Mouse (Mus musculus) urinary bladder, postnatal 36 days (tissue): ENCODE results near the gene Gramd4.
A peak's percentile ranks its signal among the peaks of the same experiment; 100 is the strongest.
"Not testable (repeated sequence)": the region's sequence is repeated elsewhere in the genome, so short reads cannot be mapped to it uniquely, and the experiment has no call there.

Source experiments
- DNase-seq, 2 experiments: peaks; one replicate each; pipeline ENCODE4 v3.0.0; 2022; ENCODE audit warnings: low spot score in 2 of 2, mixed read lengths in 1 of 2

Gene Gramd4

GRCm38 (mm10) chr15:86113342-86113710 lies 55.8 kb downstream of the Gramd4 start:
- DNase-seq, result no peak

- no peak for DNase-seq
Observed at GRCm38 (mm10) chr15:86116421-86116820, 58.9 kb downstream of the Gramd4 start.

- DNase-seq, result no peak
Observed at GRCm38 (mm10) chr15:86117115-86118100, 59.9 kb downstream of the Gramd4 start.

GRCm38 (mm10) chr15:86119186-86119585 lies 61.7 kb downstream of the Gramd4 start:
- no peak for DNase-seq

GRCm38 (mm10) chr15:86122261-86122949 lies 64.9 kb downstream of the Gramd4 start:
- peak in 1 of 2 experiments; percentile 47 for DNase-seq

- DNase-seq, result no peak
Observed at GRCm38 (mm10) chr15:86123409-86123808, 65.9 kb downstream of the Gramd4 start.

- peak; percentile 58 to 74 for DNase-seq
Observed at GRCm38 (mm10) chr15:86124359-86124758, 66.9 kb downstream of the Gramd4 start.

GRCm38 (mm10) chr15:86129036-86129435 lies 71.5 kb downstream of the Gramd4 start:
- DNase-seq, result no peak

GRCm38 (mm10) chr15:86130657-86131056 lies 73.2 kb downstream of the Gramd4 start:
- no peak for DNase-seq

GRCm38 (mm10) chr15:86134941-86135783 lies 77.7 kb downstream of the Gramd4 start:
- peak; percentile 87 for DNase-seq

GRCm38 (mm10) chr15:86137638-86138037 lies 80.1 kb downstream of the Gramd4 start:
- DNase-seq, result no peak

GRCm38 (mm10) chr15:86140323-86140722 lies 82.8 kb downstream of the Gramd4 start:
- DNase-seq, result no peak

GRCm38 (mm10) chr15:86144577-86144976 lies 87.1 kb downstream of the Gramd4 start:
- DNase-seq, result no peak

- no peak for DNase-seq
Observed at GRCm38 (mm10) chr15:86145046-86145445, 87.6 kb downstream of the Gramd4 start.

GRCm38 (mm10) chr15:86146922-86147321 lies 89.4 kb downstream of the Gramd4 start:
- no peak for DNase-seq

- no peak for DNase-seq
Observed at GRCm38 (mm10) chr15:86150593-86150992, 93.1 kb downstream of the Gramd4 start.

GRCm38 (mm10) chr15:86153481-86153960 lies 96.0 kb downstream of the Gramd4 start:
- no peak for DNase-seq

GRCm38 (mm10) chr15:86156492-86156891 lies 99.0 kb downstream of the Gramd4 start:
- DNase-seq, result no peak

- DNase-seq, result no peak
Observed at GRCm38 (mm10) chr15:86159093-86159492, 101.6 kb downstream of the Gramd4 start.

- no peak for DNase-seq
Observed at GRCm38 (mm10) chr15:86159719-86160118, 102.2 kb downstream of the Gramd4 start.

GRCm38 (mm10) chr15:86160906-86161305 lies 103.4 kb downstream of the Gramd4 start:
- no peak for DNase-seq

GRCm38 (mm10) chr15:86161800-86162199 lies 104.3 kb downstream of the Gramd4 start:
- not testable (repeated sequence) for DNase-seq
